Mouse (Mus musculus) heart, postnatal 0 days (tissue): ENCODE data around the gene Atg4a-ps.

Experiments used
- CTCF ChIP-seq: IDR thresholded peaks from 2 replicates; pipeline ENCODE4 v1.5.1; 2016; ENCODE audit warnings: antibody characterized with exemption, control low read depth, low read depth
- EP300 ChIP-seq: IDR thresholded peaks from 2 replicates; pipeline ENCODE4 v1.6.1; 2016; ENCODE audit warnings: antibody characterized with exemption, low read depth

DNA sequence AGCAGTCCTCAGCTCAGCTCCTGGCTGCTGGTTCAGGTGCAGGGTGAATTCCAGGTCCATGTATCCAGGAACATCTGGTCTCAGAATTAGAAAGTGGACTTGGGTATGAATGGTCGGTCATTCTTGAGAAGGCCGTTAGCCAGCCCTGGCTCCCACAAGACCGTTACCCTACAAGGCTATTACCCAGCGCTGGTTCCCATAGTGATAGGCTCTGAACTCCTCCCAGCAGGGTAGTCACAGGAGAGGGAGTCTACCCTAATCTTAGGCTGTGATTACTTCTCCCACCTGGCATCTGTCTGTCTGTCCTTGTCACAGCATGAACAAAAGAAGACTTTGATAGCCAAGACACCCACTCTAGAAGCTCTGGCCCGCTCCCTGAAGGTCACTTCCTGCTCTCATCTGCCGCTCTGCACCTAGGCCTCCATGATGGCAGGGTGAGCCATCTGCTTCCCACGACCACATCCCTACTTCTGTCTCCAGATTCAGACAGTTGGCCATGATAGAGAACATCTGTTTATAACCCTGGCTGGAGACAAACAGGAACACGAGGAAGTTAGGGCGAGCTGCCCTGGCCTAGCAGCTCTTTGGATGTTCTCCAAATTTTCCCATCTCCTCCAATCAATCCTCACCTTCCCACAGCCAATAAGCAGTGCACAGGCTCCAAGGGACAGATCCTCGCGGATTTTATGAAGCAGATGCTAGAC lies 1.4 kb upstream of the Atg4a-ps start:
- TF ChIP-seq CTCF = no peak
- no peak for TF ChIP-seq EP300
